Mouse (Mus musculus) hindbrain, embryonic 14.5 days (tissue): Measurements from ENCODE around the gene Fbxl12. TPM values are rescaled to one million over a fixed set of nuclear protein-coding genes. Genes with fewer than 3 reads are reported as not detected.

Experiments
- ATAC-seq: fragments of 200-750 bp; cut with Nextera tagmentation; 2 replicates; pipeline ENCODE4 v1.8.0; 2017; ENCODE audit warnings: moderate number of reproducible peaks, mild to moderate bottlenecking, moderate TSS enrichment, moderate library complexity; ENCODE audit not compliant: low FRiP score
- DNase-seq: peaks from one replicate; pipeline ENCODE4 v3.0.0-alpha.2; 2015; ENCODE audit warnings: low spot score
- H3K27ac ChIP-seq: fragments of 300-500 bp; sonication (generic); 2 replicates; pipeline ENCODE4 v1.5.1; 2014; ENCODE audit warnings: mild to moderate bottlenecking, moderate library complexity
- H3K27me3 ChIP-seq: fragments of 300-500 bp; sonication (generic); 2 replicates; pipeline ENCODE4 v1.6.1; 2014; ENCODE audit warnings: mild to moderate bottlenecking, low read length, mixed read lengths; ENCODE audit not compliant: control insufficient read depth, insufficient read depth
- H3K36me3 ChIP-seq: fragments of 300-500 bp; sonication (generic); replicated peaks from 2 replicates; pipeline ENCODE4 v1.6.1; 2014; ENCODE audit not compliant: control insufficient read depth, insufficient read depth
- H3K4me1 ChIP-seq: fragments of 300-500 bp; sonication (generic); replicated peaks from 2 replicates; pipeline ENCODE4 v1.6.1; 2014; ENCODE audit warnings: antibody characterized with exemption, low read length, mixed read lengths; ENCODE audit not compliant: control insufficient read depth, insufficient read depth
- H3K4me2 ChIP-seq: fragments of 300-500 bp; sonication (generic); replicated peaks from 2 replicates; pipeline ENCODE4 v1.6.1; 2014; ENCODE audit warnings: mild to moderate bottlenecking, moderate library complexity
- H3K4me3 ChIP-seq: fragments of 300-500 bp; sonication (generic); replicated peaks from 2 replicates; pipeline ENCODE4 v1.5.1; 2014; ENCODE audit warnings: mild to moderate bottlenecking, low read length
- H3K9ac ChIP-seq: fragments of 300-500 bp; sonication (generic); 2 replicates; pipeline ENCODE4 v1.6.1; 2014
- H3K9me3 ChIP-seq: fragments of 300-500 bp; sonication (generic); 2 replicates; pipeline ENCODE4 v1.6.1; 2016; ENCODE audit warnings: low read length; ENCODE audit not compliant: control insufficient read depth
- WGBS: fragments of 180-500 bp; shearing (Covaris S2); extraction: QIAGEN DNeasy Blood & Tissue Kit; methylation state at CpG from one replicate; pipeline ENCODE4 v1.1.7; 2014; 5-methylcytosine and 5-hydroxymethylcytosine counted together
- polyA plus RNA-seq: library from polyadenylated mRNA; unstranded; fragments of >200 nt; fragmentation: Nextera tagmentation; extraction: Ambion mirVana; gene quantifications from 2 replicates; pipeline ENCODE4 v1.2.1, GENCODE M21; 2014

Fbxl12 gene
- polyA plus RNA-seq, 1 experiment from 2014 or later: 10.2 TPM

DNA sequence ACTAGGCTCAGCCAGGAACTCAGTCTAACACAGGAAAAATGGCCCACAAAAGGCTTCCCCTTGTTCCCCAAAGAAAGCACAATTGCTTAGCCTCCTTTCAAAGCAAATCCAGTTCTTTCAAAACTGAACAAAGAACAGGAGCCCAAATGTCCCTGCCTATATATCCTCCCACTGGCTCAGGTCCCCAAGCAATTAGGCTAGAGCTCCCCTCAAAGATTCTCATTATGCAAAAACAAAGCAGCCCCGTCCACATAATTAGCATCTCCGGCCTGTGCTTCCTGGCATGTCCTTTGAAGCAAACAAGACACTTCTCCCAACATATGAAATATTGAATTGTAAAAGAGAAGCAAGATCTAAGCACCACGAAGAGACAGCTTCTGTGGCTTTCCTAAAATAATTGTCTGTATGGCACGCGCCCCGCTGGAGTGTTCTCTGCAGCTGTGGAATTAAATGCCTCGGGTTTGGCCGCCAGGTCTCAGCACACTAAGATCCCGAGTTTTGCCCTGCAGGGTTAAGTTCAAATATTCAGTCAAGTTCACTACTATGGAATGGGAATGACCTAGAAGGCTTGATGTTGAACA, 35.9 kb upstream of the Fbxl12 start:
- peak overlapping the region; percentile 51; the same call in 1 of the 2 replicates for H3K27ac ChIP-seq
- WGBS: 47% methylated on average over 9 of the region's 9 CpGs
- H3K4me3 ChIP-seq: no peak overlapping the region
- no peaks in the 10 kb centered on the region for H3K36me3 ChIP-seq
- 0 out of 2 replicates have a peak, but pooled peaks cover 3% of the 10 kb centered on the region for H3K4me1 ChIP-seq
- H3K27me3 ChIP-seq: no peaks in the 10 kb centered on the region
- ATAC-seq: no peak
- DNase-seq: no peak
- no peak overlapping the region for H3K4me2 ChIP-seq
- no peak overlapping the region for H3K9ac ChIP-seq
- H3K9me3 ChIP-seq: no peaks in the 10 kb centered on the region

DNA sequence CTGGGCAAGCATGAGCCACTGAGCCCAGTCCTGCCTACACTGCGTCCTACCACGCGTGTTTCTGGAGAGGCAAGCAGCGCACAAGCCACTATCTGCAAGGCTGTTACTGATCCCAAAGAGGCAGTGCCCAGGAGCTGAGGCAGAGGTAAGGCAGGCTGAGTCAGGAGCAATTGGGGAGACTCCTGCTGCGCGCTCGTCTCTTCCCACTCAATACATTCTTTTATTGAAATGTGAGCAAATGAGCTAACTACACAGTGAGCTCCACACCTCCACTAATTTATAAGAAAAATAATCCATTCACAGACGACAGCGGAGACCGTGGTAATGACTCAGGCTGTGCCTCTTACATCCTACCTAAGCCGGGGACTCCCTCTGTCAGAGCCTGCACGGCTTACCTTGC, 33.3 kb upstream of the Fbxl12 start:
- Histone ChIP-seq H3K9ac (no peak overlapping the region), H3K4me3 (no peak overlapping the region), H3K27me3 (no peaks in the 10 kb centered on the region), H3K9me3 (no peaks in the 10 kb centered on the region), H3K36me3 (peaks cover 16% of the 10 kb centered on the region; the same call in 1 of the 2 replicates), H3K4me1 (0 out of 2 replicates have a peak, but pooled peaks cover 3% of the 10 kb centered on the region), H3K27ac (no peak overlapping the region), H3K4me2 (no peak overlapping the region)
- 85% methylated on average over 12 of the region's 12 CpGs for WGBS
- ATAC-seq (no peak), DNase-seq (no peak)

DNA sequence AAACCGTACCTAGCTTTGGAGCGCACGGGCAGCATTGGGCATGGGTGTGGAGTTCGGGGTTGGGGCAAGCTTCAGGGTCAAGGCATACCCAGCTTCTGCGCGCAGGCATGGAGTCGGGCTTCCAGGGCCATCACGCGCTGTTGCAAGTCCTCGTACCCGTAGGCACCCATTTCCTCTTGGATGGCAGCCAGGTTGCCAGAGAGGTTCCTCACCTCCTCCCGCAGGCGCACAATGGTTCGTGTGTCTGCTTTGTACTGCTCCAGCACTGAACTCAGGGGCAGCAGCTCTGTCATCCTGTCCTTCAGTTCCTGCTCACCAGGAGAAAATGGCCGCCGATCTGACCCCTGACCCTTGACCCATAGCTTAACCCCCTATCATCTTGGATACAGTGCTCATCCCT, 27.5 kb upstream of the Fbxl12 start:
- H3K4me1 ChIP-seq: no peaks in the 10 kb centered on the region
- no peaks in the 10 kb centered on the region for H3K27me3 ChIP-seq
- H3K27ac ChIP-seq: no peak overlapping the region
- 80% methylated on average over 16 of the region's 16 CpGs for WGBS
- H3K4me3 ChIP-seq: no peak overlapping the region
- H3K9ac ChIP-seq: no peak overlapping the region
- H3K4me2 ChIP-seq: no peak overlapping the region
- H3K9me3 ChIP-seq: no peaks in the 10 kb centered on the region
- DNase-seq (no peak), ATAC-seq (no peak)
- peaks cover 35% of the 10 kb centered on the region for H3K36me3 ChIP-seq

DNA sequence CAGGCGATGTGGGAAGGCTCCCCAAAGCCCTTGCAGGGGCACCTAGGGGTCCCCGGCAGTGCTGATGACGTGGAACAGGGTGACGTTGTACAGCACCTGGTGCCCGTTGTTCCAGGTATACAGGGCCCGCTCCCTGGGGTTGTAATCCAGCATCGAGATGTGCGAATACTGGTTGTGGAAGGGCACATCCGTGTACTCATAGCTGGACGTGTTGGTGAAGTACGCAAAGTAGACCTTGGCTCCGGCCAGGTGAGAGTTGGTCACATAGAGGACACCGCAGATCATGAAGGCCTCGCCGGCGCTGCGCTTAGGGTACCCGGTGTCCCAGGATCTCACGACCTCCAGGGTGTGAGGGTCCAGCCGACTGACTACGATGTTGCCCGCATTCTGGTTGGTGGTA, 23.5 kb upstream of the Fbxl12 start:
- Histone ChIP-seq H3K27ac (no peak overlapping the region), H3K27me3 (no peaks in the 10 kb centered on the region), H3K4me1 (peaks cover 29% of the 10 kb centered on the region), H3K4me3 (no peak overlapping the region), H3K9me3 (no peaks in the 10 kb centered on the region), H3K36me3 (peaks cover 28% of the 10 kb centered on the region), H3K4me2 (no peak overlapping the region), H3K9ac (no peak overlapping the region)
- 95% methylated on average over 22 of the region's 22 CpGs for WGBS
- DNase-seq: no peak
- ATAC-seq: no peak

DNA sequence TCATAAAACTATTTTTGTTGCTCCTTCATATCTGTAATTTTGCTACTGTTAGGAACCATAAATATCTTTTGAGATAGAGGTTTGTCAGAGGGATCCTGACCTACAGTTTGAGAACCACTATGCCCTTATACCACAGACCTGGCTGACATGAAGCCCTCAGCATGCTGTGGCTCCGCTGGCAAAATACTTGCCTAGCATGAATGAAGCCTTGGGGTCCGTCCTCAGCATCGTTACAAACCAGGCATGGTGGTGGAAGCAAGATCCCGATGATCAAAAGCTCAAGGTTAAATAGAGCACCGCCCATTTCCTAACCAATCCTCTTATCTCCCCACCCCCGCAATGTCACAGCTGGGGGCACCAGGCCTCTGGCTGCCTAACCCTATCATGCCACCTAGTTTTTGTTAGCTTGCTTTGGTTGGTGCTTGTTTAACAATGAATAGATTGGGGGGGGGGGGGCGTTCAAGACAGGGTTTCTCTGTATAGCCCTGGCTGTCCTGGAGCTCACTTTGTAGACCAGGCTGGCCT, 22.0 kb upstream of the Fbxl12 start:
- Histone ChIP-seq H3K4me1 (peaks cover 40% of the 10 kb centered on the region), H3K27me3 (no peaks in the 10 kb centered on the region), H3K4me2 (no peak overlapping the region), H3K27ac (no peak overlapping the region), H3K9ac (no peak overlapping the region), H3K9me3 (no peaks in the 10 kb centered on the region), H3K36me3 (peaks cover 38% of the 10 kb centered on the region), H3K4me3 (no peak overlapping the region)
- DNase-seq: no peak
- no peak for ATAC-seq
- WGBS: 19% methylated on average over 6 of the region's 7 CpGs

DNA sequence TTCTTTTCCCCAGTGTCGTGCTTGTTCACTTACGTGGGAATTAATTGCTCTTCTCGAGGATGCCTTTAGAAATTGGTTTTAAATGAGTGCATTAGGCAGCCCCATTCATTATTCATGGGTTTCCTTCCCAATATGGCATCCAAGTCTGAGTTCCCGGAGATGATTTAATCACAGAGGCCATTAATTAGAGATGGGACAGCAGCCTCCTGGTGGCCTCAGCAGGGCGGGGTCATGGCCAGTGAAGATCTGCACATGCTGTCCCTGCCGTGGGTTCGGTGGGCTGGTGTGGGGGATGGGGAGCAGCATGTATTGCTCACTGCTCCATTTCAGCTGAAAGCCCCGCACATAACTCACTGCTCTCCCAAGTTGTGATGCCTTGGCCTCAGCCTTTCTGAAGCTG, 21.4 kb upstream of the Fbxl12 start:
- H3K4me3 ChIP-seq: no peak overlapping the region
- H3K36me3 ChIP-seq: peaks cover 45% of the 10 kb centered on the region
- WGBS: 10% methylated on average over 8 of the region's 8 CpGs
- no peaks in the 10 kb centered on the region for H3K27me3 ChIP-seq
- no peak overlapping the region for H3K9ac ChIP-seq
- no peaks in the 10 kb centered on the region for H3K9me3 ChIP-seq
- H3K4me1 ChIP-seq: peaks cover 40% of the 10 kb centered on the region
- no peak for ATAC-seq
- H3K4me2 ChIP-seq: no peak overlapping the region
- H3K27ac ChIP-seq: peak overlapping the region; percentile 84
- no peak for DNase-seq

DNA sequence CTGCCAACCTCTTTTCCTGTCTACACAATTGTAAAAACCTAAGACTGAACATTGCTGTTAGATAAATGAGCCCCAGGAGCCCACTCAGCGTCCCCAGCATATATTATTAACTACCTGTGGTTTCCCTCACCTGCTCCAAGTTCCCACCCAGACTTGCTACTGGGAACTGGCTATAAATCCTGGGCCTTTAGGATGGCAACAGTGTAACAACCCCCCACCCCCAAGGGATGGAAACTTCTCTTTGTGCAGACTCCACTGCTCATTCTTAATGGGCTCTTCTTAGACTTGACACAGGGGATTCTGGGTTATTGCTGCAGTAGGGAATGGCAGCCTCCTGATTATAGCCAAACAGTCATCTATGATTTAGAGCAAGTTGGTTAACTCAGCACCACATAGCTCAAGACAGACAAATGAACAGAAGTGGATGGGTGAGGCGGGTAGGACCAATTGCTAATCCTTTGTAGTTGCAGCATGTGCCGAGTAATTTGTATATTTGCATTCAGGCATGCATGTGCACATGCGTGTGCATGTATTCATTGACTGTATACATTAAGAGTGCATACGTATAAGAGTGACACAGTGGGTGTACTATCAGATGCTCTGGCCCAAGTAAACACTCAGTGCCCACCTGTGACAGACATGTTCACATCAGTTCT, 20.5 kb upstream of the Fbxl12 start:
- no peak for ATAC-seq
- Histone ChIP-seq H3K9me3 (no peaks in the 10 kb centered on the region), H3K4me3 (no peak overlapping the region), H3K4me2 (no peak overlapping the region), H3K27ac (peak overlapping the region; percentile 84), H3K4me1 (peaks cover 40% of the 10 kb centered on the region), H3K9ac (no peak overlapping the region), H3K36me3 (peaks cover 48% of the 10 kb centered on the region), H3K27me3 (no peaks in the 10 kb centered on the region)
- no peak for DNase-seq
- 69% methylated on average over 5 of the region's 5 CpGs for WGBS

DNA sequence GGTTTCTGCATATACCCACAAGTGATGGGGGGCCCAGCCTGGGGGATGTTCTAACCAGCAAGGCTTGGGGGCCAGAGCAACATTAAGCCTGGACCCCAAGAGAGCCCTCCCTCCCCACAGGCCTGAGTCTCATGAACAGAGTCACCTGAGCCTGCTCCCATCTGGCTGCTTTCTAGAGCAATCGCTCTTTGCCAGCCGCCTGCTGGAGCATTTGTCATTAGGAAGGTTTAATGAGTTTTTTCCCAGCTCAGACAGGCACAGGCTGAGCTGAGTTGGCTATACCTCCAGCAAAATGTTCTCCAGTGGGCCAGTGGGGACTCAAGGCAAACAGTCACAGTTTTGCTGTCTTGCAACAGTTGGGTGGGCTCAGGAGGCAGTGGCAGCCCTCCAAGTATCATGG, 19.8 kb upstream of the Fbxl12 start:
- Histone ChIP-seq H3K4me2 (no peak overlapping the region), H3K9me3 (no peaks in the 10 kb centered on the region), H3K27me3 (no peaks in the 10 kb centered on the region), H3K4me3 (no peak overlapping the region), H3K36me3 (peaks cover 45% of the 10 kb centered on the region), H3K4me1 (peaks cover 40% of the 10 kb centered on the region), H3K27ac (peak overlapping the region; percentile 84), H3K9ac (no peak overlapping the region)
- ATAC-seq (peak; percentile 38), DNase-seq (peak; percentile 55)
- 26% methylated on average over 2 of the region's 2 CpGs for WGBS

DNA sequence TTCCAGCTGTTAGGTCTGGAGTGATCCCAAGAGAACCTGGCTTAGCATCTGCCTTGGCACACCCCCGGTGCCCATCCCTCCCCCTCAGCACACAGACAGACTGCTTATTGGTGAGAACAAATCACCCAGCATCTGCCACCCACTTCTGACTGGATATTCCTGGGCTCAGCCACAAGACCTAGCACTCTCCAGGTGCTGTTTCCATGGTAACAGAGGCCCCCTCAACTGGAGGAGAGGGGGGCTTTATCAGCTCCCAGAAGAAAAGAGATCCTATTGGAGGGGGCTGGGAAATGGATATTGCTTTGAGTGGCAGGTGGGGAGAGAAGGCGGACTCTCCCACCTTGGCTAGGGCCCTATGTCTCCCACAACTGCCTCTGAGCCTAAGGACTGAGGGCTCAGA, 19.4 kb upstream of the Fbxl12 start:
- peaks cover 45% of the 10 kb centered on the region for H3K36me3 ChIP-seq
- no peaks in the 10 kb centered on the region for H3K9me3 ChIP-seq
- H3K4me1 ChIP-seq: peaks cover 40% of the 10 kb centered on the region
- H3K27ac ChIP-seq: peak overlapping the region; percentile 84
- H3K27me3 ChIP-seq: no peaks in the 10 kb centered on the region
- ATAC-seq (peak; percentile 47), DNase-seq (no peak)
- 0 out of 2 replicates have a peak overlapping the region, but pooled peaks have one; percentile 17 for H3K9ac ChIP-seq
- 45% methylated on average over 2 of the region's 2 CpGs for WGBS
- no peak overlapping the region for H3K4me2 ChIP-seq
- no peak overlapping the region for H3K4me3 ChIP-seq
